Mouse (Mus musculus): ENCODE measurements around the gene Cyp1b1.

The Cyp1b1 gene

GRCm38 (mm10) chr17:79714368-79714895, 429 bp downstream of the Cyp1b1 start:
- in situ Hi-C loops (cut with MboI, MseI): loop anchor here (25.0 kb wide), 1 partner anchor 473 kb away; no protein-coding TSS in a partner anchor

DNA sequence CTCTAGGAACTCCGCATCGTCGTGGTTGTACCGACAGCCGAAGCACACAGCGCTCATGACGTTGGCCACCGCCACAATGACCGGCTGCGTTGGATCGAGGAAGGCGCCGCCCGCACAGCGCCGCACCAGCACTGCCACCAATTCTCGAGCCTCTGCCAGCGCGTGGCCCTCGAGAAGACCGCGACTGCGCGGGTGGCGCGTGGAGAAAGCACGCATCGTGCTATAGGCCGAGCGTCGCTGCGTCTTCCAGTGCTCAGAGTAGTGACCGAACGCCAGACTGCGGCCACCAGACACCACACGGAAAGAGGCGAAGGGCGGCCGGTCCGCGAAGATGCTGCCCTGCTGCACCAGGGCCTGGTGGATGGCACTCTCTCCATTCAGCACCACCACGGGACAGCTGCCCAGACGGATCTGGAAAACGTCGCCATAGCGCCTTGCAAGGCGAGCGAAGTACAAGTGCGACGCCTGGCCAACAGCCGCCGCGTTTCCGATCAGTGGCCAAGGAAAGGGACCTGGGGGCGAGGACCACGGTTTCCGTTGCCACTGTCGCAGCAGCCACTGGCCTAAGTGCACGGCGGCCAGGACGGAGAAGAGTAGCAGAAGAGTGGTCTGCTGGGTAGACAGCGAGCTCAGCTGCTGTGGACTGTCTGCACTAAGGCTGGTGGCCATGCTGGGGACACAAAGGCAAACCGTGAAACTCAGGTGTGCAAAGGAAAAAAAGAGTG, 1.1 kb downstream of the Cyp1b1 start:
- in situ Hi-C loops (cut with MboI, MseI): loop anchor here (25.0 kb wide), 1 partner anchor 473 kb away; no protein-coding TSS in a partner anchor

DNA sequence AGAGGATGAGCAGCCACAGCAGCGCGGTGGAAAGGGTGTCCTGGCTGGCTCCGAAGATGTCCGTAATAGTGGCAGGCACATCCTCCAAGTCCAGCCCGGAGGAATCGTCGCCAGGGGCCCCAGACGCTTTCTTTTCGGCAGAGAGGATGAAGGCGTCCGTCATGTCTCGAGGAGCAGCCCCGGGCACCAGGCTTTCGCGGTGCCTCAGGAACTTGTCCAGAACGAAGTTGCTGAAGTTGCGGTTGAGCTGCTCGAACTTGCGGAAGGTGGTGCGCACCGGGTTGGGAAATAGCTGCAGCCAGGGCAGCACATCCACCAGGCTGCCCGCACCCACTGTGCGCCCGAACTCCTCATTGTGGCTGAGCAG, 1.6 kb downstream of the Cyp1b1 start:
- in situ Hi-C loops (cut with MboI, MseI): loop anchor here (25.0 kb wide), 1 partner anchor 474 kb away; no protein-coding TSS in a partner anchor

DNA sequence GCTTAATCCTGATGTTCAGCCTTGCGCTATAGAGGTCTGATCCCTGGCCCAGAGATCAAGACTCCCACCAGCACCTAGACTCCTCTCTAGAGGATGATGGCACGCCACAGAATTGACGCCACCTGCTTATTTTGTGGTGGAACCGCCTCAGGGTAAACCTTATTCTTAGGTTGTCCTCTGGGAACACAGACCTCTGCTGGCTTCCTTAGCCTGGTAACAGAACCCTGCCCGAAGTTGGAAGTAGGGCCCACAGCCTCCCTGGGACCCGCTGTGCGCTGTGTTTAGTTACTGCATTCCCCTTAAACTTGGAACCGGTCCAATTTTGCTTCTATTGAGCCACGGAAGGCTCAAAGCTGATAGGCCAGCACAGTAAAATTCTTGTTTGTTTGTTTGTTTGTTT, 2.3 kb downstream of the Cyp1b1 start:
- in situ Hi-C loops (cut with MboI, MseI): loop anchor here (25.0 kb wide), 1 partner anchor 475 kb away; no protein-coding TSS in a partner anchor

DNA sequence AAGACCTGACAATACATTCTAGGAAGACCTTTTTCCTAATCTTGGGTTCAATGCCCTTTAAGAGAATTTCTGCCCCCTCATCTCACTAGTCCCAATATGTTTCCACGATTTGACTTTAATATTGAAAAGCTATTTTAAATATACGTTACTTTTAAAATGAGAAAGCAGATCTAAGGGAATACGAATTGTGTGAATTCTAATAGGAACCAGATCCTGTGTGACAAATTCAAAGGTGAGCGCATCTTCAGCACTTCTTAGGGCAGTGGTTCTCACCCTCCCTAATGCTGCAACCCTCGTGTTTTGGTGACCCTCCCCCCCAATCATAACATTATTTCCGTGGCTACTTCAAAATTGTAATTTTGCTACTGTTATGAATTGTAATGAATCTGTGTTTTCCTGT, 2.9 kb downstream of the Cyp1b1 start:
- in situ Hi-C loops (cut with MboI, MseI): loop anchor here (25.0 kb wide), 1 partner anchor 475 kb away; no protein-coding TSS in a partner anchor

- in situ Hi-C loops (cut with MboI, MseI): loop anchor here (25.0 kb wide), 1 partner anchor 477 kb away; no protein-coding TSS in a partner anchor
Observed at GRCm38 (mm10) chr17:79710246-79710842, 4.5 kb downstream of the Cyp1b1 start.

DNA sequence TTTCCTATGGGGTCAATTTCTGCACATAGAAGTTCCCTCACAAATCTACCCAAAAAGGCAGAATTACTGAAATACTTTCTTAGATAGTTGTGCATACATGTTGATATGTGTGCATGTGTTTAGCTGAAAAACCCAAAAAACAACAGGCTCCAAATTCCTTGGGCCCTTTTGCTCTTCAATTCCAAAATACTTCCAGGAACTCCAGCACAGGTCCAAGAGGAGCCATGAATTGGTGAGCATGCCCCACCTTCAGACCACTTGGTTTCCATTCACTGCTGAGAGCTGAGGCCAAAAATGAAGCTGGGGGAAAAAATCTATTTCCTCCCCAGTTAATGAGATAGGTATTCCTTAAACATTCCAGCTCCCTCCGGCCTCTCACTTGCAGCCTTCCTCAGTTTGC, 5.1 kb downstream of the Cyp1b1 start:
- in situ Hi-C loops (cut with MboI, MseI): loop anchor here (25.0 kb wide), 1 partner anchor 478 kb away; no protein-coding TSS in a partner anchor

GRCm38 (mm10) chr17:79708168-79708567, 6.7 kb downstream of the Cyp1b1 start:
- in situ Hi-C loops (cut with MboI, MseI): loop anchor here (25.0 kb wide), 1 partner anchor 479 kb away; no protein-coding TSS in a partner anchor

DNA sequence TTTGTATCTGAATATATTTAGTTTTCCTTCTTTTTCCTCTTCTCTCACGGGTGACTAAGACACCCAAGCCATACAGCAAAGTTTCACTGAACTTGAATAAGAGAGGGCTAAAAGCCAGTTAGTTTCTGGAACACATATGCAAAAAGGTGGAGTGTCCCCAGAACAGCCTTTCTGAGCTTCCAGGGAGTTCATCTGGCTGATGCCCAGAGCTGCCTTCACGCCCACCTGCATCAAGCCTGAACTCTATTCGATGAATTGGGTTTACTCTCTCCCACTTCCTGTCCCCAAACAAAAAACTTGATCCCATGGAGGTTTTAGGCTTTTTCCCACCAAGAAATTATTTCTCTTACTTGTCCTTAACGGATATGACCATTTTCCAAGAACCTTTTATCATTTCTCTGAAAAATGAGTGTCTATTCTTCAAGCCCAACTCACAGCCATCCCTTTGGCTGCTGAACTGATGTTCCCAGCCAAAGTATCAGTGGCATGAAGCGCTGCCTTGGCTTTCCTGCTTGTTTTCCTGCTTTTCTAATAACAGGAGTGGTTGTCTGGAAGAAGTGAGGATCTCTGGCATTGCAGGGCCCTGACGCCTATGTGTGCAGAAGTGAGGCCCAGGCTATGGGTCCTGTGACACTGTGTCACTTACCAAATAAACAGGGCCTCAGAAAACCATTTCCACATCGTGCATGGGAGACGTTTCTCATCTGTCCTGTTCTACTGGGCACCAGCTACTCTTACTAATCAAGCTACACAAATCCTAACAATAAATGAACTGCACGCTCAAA, 9.0 kb downstream of the Cyp1b1 start:
- in situ Hi-C loops (cut with MboI, MseI): loop anchor here (25.0 kb wide), 1 partner anchor 481 kb away; no protein-coding TSS in a partner anchor

GRCm38 (mm10) chr17:79700871-79701270, 14.0 kb downstream of the Cyp1b1 start:
- in situ Hi-C loops (cut with MboI, MseI): loop anchor here (25.0 kb wide), 1 partner anchor 486 kb away; no protein-coding TSS in a partner anchor

- in situ Hi-C loops (cut with MboI, MseI): no loop called here
Observed at GRCm38 (mm10) chr17:79699197-79699596, 15.7 kb downstream of the Cyp1b1 start.

DNA sequence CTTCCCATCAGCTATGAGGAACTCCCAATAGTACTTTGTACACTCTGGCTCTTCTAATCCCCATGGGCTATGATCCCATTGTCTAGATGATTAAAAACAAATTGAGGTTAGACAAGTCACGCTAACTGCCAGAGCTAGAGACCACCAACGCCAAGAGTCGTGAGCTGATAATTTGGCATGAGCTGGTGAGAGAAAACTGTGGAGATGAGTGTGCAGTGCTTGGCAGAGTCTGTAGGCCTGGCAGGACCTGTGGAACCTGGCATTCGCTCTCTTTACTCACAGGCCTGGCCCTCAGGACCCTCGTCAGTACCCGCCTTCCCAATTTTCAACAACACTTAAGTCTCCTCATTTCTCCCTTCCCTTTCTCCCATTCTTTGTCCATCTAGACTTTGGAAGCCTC, 19.3 kb downstream of the Cyp1b1 start:
- in situ Hi-C loops (cut with MboI, MseI): no loop called here

GRCm38 (mm10) chr17:79695106-79695505, 19.8 kb downstream of the Cyp1b1 start:
- in situ Hi-C loops (cut with MboI, MseI): no loop called here

- in situ Hi-C loops (cut with MboI, MseI): no loop called here
Observed at GRCm38 (mm10) chr17:79670837-79671236, 44.0 kb downstream of the Cyp1b1 start.

GRCm38 (mm10) chr17:79664106-79664417, 50.8 kb downstream of the Cyp1b1 start:
- in situ Hi-C loops (cut with MboI, MseI): loop anchor here (5.0 kb wide), 1 partner anchor 173 kb away; no protein-coding TSS in a partner anchor

DNA sequence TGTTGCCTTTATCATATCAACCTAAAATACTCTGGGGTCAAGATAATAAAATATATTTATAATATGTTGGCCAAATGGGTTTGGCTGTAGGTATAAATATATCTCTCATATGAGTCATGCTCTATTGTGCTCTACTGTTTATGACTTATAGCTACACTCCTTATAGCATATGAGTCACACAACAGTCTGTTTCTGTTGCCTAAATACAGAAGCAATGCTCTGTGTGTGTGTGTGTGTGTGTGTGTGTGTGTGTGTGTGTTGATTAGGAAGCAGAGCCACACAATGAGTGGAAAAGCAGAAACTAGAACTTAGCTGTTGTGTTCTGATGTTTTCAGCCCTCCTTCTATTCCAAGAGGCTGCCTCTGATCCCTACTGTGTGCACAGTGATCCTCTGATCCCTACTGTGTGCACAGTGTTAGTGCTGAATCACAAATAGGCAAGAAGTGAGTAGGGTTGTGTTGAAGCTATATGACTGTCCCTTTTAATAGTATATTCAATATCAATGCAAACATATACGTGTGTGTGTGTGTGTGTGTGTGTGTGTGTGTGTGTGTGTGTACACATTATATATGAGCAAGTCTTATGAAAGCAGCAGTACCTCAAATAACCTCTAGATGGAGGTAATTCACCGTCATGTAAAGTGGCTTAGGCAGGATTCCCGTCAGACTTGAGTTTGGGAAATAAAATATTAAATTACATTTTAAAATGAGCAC, 51.3 kb downstream of the Cyp1b1 start:
- in situ Hi-C loops (cut with MboI, MseI): loop anchor here (5.0 kb wide), 1 partner anchor 174 kb away; no protein-coding TSS in a partner anchor

DNA sequence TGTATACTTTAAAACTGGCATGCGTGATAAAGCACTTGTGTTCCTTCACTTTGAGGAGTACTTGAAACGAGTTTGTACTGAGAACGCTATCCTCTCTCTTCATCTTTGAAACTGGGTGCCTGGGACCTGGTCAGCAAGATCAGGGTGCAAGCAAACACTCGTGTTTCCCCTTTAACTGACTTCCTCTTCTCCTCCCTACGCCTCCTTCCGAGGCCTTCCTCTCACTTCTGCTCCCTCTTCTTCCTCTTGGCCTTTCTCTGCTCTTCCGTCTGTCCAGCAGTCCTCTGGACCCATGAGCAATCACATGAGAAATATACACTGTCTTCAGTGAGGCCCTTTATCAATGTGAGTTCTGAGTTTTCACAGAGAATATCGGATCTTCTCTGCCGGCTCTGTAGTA, 53.0 kb downstream of the Cyp1b1 start:
- in situ Hi-C loops (cut with MboI, MseI): loop anchor here (5.0 kb wide), 1 partner anchor 175 kb away; no protein-coding TSS in a partner anchor

- in situ Hi-C loops (cut with MboI, MseI): loop anchor here (5.0 kb wide), 1 partner anchor 176 kb away; no protein-coding TSS in a partner anchor
Observed at GRCm38 (mm10) chr17:79661387-79661786, 53.5 kb downstream of the Cyp1b1 start.

GRCm38 (mm10) chr17:79658863-79659262, 56.0 kb downstream of the Cyp1b1 start:
- in situ Hi-C loops (cut with MboI, MseI): no loop called here

- in situ Hi-C loops (cut with MboI, MseI): no loop called here
Observed at GRCm38 (mm10) chr17:79658452-79658851, 56.4 kb downstream of the Cyp1b1 start.

- in situ Hi-C loops (cut with MboI, MseI): no loop called here
Observed at GRCm38 (mm10) chr17:79657785-79658184, 57.1 kb downstream of the Cyp1b1 start.
